Mouse (Mus musculus): ENCODE data around the gene Sypl2.

Gene Sypl2

DNA sequence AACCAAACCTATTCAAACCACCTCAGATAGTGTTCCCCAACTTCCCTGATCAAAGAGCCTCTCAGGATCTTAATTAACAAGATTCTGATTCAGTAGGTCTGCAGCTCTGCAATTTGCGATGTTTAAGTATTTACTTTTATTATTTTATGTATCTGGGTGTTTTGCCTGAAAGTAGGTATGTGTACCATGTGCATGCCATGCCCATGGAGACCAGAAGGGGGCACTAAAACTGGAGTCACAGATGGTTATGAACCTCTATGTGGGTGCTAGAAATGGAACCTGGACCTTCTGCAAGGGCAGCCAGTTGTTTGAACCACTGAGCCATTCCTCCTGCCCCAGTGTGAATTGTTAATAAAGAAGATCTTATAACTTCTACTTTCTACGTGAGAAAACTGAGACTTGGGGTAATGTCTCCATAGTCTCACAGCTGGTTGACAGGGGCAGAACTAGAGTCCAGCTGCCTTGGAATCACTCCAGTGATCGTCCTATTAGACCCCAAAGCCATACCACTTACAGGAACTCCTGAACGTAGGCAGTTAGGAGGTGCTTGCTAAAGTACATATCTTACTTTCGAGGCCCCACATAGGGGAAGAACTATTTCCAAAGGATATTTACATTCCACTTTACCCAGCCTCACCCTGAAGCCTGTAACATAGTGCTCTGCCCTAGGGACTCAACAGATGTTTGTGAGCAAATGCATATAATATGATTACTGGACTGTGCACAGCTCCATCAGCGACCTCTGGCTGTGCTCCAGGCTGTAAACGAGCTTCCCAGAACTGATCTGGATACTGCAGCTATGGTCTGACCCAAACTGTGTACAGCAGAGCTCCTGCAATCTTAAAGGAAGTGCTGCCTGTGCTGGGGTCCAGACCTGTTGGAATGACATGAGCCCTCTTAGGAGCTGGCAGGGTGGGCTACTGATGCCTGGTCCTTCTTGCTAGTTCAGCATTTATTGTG is 47.4 kb downstream of the Sypl2 start:
- no peak for DNase-seq (ENCODE audit: low spot score)

DNA sequence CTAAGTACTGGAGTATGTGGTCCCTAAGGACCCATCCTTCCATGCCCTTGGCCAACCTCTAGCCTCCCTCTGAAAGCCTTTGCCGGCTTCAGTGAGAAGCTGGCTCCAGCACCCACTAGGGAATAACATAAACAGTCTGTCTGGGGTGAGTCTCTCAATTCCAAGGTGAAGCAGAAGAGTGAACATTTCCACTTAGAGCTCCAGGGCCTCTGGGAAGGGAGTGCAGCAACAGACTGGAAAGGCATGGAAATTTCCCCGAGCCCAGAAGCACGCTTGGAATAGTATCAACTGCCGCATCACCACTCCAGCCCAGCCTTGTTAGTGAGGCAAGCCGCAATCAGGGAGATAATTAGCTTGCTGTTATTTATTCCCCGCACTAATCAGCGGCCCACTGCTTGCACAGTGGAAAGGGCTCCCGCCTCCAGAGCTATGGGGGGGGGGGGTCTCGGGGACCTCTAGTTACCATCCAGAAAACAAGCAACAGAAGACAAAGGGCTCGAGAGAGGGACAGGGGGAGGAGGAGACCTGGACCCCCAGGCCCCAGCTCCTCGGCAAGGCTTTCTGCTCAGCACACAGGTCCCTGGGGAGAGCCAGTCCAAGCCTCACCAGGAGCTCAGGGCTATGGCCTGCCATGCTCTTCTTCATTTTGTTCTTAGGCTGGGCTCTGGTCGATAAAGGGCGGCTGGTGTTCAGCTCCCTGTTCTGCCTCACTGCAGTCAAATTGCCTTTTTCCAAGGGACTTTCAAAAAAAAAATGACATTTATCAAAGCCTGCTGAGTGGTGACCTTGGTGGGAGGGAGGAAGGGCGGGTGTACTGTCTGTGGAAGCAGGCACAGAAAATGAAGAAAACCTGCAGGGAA is 51.5 kb downstream of the Sypl2 start:
- peak; percentile 52 for DNase-seq (ENCODE audit: low spot score)

DNA sequence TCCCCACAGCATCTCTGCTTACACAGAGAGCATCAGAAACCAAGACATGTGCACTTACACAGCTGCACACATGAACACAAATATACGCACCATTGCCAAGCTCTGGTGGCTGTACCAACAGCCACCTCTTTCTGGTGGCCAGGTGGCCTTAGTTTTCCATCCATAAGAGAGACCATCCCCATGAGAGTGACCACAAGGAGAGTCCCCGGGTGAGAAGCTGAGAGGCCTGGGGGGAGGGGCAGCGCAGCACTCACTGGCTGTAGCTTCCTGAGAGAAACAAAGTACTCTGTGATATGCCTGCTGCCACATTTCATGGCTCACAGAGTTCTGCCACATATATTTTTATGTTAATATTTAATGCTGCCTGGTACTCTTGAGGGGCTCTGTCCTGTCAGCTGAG is 57.2 kb downstream of the Sypl2 start:
- DNase-seq (ENCODE audit: low spot score), result no peak

DNA sequence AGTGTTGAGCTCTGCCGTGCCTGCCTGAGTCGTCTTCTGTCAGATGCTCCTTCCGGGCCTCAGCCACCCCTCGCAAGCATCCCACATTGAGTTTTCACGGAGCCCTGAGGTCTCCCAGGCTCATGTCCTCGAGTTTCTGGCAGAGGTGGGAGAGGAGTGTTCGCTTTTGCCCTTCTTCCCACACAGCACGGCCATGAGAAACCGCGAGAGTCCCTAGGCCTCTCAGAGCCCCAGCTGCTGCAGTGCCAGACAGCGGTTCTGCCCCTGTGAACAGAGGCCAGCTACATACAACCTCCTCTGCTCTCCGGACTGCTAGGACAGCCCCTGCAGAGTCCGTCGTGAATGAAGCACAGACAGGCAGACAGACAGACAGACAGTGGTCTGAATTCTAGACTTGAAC is 58.9 kb downstream of the Sypl2 start:
- DNase-seq (ENCODE audit: low spot score), result no peak

DNA sequence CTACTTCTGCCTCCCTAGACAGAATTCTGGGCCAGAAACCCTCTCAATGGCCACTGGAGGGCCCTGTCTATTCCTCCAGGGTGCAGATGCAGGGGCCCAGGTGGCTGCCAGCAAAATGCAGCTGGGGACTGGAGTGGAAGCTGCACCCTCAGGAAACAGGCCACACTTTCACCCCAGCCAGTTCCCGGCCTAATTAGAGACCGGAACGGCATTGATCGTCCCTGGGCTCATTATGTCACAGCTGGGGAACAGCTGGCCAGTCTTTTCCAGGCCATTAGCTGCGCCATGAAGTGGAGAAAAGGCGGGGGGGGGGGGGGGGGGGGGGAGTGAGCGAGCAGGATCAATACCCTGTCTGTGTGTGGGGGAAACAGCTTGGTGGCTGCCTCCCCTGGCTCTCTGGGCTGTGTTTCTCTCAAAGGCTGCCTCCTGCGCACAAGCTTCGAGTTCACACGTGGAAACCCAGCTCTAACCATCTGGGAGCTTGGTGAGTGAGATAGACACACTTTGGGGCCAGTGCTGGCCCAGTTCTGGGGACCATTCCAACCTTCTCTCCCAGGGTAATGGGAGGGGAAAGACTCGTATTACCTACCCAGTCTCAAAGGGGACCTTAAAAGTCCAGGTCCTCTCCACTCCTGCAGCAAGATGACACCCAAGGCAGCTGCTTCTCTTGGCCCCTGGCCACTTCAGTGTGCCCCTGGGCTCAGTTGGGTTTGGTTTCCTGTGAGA is 59.8 kb downstream of the Sypl2 start:
- DNase-seq (ENCODE audit: low spot score), result no peak

DNA sequence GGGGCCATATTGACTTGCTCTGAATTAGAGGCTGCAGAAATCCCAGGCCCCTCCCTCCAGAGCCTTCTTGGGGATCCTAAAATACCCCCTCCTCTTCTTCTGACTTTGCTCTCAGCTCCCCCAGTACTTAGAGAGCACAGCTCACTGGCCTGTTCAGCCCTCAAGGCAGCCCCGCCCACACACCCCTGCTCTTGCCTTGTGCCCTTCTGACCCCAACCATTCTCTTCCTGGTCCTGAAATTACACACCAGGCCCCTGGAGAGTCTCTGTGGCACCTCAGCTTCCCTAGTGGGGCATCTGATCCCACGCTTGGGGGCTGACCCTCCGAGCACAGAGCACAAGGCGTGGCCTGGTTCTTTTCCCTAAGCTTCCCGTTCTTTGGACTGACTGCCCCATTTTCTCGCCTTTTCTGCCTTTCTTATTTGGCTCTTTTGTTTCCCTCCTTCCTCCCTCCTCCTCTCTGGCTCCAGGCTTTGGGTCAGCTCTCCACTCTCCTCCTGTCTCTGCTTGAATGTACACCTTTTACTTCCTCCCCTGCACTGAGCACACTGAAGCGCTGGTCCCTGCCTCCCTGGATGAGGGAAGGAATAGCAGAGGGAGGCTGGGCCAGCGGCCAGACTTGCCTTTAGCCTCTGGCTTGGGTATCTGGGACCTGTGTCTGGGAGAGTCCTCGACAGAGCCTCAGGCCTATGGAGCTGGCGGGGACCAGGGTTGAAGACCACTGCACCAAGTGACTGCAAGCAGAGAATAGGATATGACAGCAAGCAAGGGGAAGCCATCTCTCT is 60.7 kb downstream of the Sypl2 start:
- no peak for DNase-seq (ENCODE audit: low spot score)

DNA sequence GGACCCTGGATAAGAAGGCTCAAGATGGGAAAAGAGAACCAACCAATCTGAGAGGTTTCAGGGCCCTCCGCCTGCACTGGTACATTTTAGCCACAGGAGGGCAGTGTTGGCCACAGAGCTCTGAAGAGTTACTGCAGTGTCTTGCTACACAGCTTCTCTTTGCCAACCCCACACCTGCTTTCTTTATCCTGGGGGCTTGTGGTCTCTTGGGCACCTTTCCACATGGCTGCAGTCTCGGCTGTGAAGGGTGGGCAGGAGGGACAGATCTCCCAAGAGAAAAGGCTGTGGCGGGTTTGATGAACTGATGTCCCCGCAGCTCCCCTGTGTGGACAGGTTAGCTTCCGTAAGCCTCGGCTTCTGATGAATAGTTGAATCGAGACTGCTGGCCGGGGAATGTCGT is 61.6 kb downstream of the Sypl2 start:
- DNase-seq (ENCODE audit: low spot score), result peak; percentile 76

DNA sequence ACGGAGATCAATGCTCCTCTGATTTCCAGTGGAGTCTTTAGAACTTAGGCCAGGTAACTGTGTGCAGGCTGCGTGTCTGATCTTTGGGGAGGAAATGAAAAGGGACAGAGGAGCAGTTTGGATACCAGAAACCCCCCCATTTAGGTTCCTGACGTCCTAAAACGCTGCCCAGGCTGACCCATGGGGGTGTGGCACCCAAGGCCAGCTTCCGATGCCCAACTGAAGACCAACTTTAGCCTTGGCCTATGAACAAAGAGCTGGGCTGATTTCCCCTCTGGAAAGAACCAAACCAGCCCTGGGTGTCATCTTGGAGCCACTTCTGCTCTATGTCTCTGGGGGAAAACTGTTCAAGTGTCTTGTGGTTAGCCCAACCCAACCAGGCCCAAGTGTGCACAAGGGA is 62.4 kb downstream of the Sypl2 start:
- DNase-seq (ENCODE audit: low spot score), result no peak
